ENCODE assay signal across 8 mouse cellular contexts in the genomic region with DNA sequence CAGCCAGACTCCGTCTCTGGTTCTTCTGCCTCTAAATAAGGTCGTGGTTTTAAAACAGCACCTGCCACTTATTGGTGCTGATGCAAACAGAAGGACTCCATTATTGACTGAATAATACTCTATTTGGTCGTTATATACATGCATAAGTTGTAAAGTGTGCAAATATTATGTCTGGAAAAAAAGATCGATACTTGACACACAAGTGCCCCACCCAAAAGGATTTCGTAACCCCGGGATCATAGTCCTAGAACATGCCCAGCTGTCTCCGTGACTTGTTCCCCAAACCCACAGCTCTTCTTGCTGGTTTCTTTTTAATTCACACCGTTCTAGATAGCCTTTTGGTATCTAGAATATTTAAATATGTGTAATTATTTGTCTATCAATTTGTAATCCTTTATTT. TPM values are rescaled to one million over a fixed set of nuclear protein-coding genes. Genes with fewer than 3 reads are reported as not detected.
DNase-seq lines count a peak whose midpoint lies in the region; ATAC-seq and TF ChIP-seq lines count a peak whose summit lies in the region.

No protein-coding gene starts in this region.

- WGBS in forebrain, embryonic 14.5 days, result 64% methylated on average over 8 of the region's 8 CpGs
- WGBS in large intestine, adult 2 months, result 18% methylated on average over 8 of the region's 8 CpGs
- 78% methylated on average over 8 of the region's 8 CpGs for WGBS in neural tube, embryonic 12.5 days

- peaks cover 15% of the 10 kb centered on the region for H3K4me1 ChIP-seq in forebrain, embryonic 14.5 days (ENCODE audit: control insufficient read depth, insufficient read depth, low read length)
- H3K4me1 ChIP-seq in neural tube, embryonic 12.5 days, result peaks cover 23% of the 10 kb centered on the region

- H3K4me3 ChIP-seq in layer of hippocampus, adult 2 months, result peak overlapping the region; percentile 94
- peak overlapping the region; percentile 72; the same call in 1 of the 2 replicates for H3K4me3 ChIP-seq in forebrain, embryonic 14.5 days (ENCODE audit: low read depth, low read length)
- H3K4me3 ChIP-seq in neural tube, embryonic 12.5 days, result peak overlapping the region; percentile 76; the same call in 1 of the 2 replicates

- peak overlapping the region; percentile 89 for H3K4me2 ChIP-seq in forebrain, embryonic 14.5 days (ENCODE audit: low read length)
- peak overlapping the region; percentile 53 for H3K4me2 ChIP-seq in neural tube, embryonic 12.5 days (replicated peaks)

- H3K9me3 ChIP-seq in forebrain, embryonic 14.5 days (replicated peaks; ENCODE audit: control insufficient read depth, low read length), result no peaks in the 10 kb centered on the region
- H3K9me3 ChIP-seq in neural tube, embryonic 12.5 days, result no peaks in the 10 kb centered on the region

- no peak for DNase-seq in layer of hippocampus, adult 2 months (ENCODE audit: low spot score in 2 of 2)
- no peak for DNase-seq in layer of hippocampus, postnatal 36 days
- no peak for DNase-seq in forebrain, embryonic 14.5 days (ENCODE audit: low spot score)
- peak; percentile 82 for DNase-seq in large intestine, adult 2 months (ENCODE audit: low read depth, low spot score)
- no peak for DNase-seq in c-Kit-positive CD71-positive TER-119-positive erythroid progenitor cells, embryonic 14.5 days (ENCODE audit: low spot score)
- no peak for DNase-seq in right cerebral cortex, adult 2 months (ENCODE audit: low spot score in 2 of 2)
- DNase-seq in adrenal gland, adult 8-10 months, result no peak

- H3K36me3 ChIP-seq in forebrain, embryonic 14.5 days (ENCODE audit: control insufficient read depth, insufficient read depth, low read length), result no peaks in the 10 kb centered on the region
- no peaks in the 10 kb centered on the region for H3K36me3 ChIP-seq in neural tube, embryonic 12.5 days

- no peak for ATAC-seq in forebrain, embryonic 14.5 days
- ATAC-seq in neural tube, embryonic 12.5 days (ENCODE audit: low FRiP score, low read depth), result no peak

- TF ChIP-seq CTCF in layer of hippocampus, adult 2 months (conservative IDR thresholded peaks at IDR 0.05), result no peak

- H3K27ac ChIP-seq in layer of hippocampus, adult 2 months, result no peak overlapping the region
- no peak overlapping the region for H3K27ac ChIP-seq in forebrain, embryonic 14.5 days (ENCODE audit: low read depth, low read length)
- no peak overlapping the region for H3K27ac ChIP-seq in neural tube, embryonic 12.5 days

- no peak overlapping the region for H3K9ac ChIP-seq in forebrain, embryonic 14.5 days (ENCODE audit: low read length)
- no peak overlapping the region for H3K9ac ChIP-seq in neural tube, embryonic 12.5 days

- no peaks in the 10 kb centered on the region for H3K27me3 ChIP-seq in forebrain, embryonic 14.5 days (replicated peaks; ENCODE audit: control insufficient read depth, insufficient read depth, low read length)
- no peaks in the 10 kb centered on the region for H3K27me3 ChIP-seq in neural tube, embryonic 12.5 days (replicated peaks)

RNA-seq across cellular contexts. Expression of a gene that starts 0.9 kb away (rescaled TPM):
- 10 to 100 TPM; 10.4 to 13.3 TPM for total RNA-seq in layer of hippocampus, adult 2 months (2021)
- total RNA-seq in layer of hippocampus, postnatal 36 days (2021), result 10 to 100 TPM; 13.6 to 14.6 TPM
- 27.7 and 27.9 TPM in 2 replicates for polyA plus RNA-seq in forebrain, embryonic 14.5 days (2014; fragmentation: Nextera tagmentation; extraction: Ambion mirVana)
- polyA plus RNA-seq in large intestine, adult 2 months (2012; rRNA removed), result 9.7 and 14.1 TPM in 2 replicates
- 30.3 and 30.9 TPM in 2 replicates for polyA plus RNA-seq in neural tube, embryonic 12.5 days (2016; fragmentation: Nextera tagmentation; extraction: Ambion mirVana)
- 10 to 100 TPM; 12.9 to 18.5 (median 18.1) TPM for total RNA-seq in adrenal gland, adult 8-10 months (2022)
